Mouse (Mus musculus) limb, embryonic 11.5 days (tissue): ENCODE measurements around the gene Ankrd52. TPM values are rescaled to one million over a fixed set of nuclear protein-coding genes. Genes with fewer than 3 reads are reported as not detected.

Experiments
- ATAC-seq: fragments of 200-750 bp; cut with Nextera tagmentation; 2 replicates; pipeline ENCODE4 v1.8.0; 2017; ENCODE audit warnings: low read depth; ENCODE audit not compliant: insufficient number of reproducible peaks, low FRiP score, low TSS enrichment
- DNase-seq: peaks from one replicate; pipeline ENCODE4 v3.0.0-alpha.2; 2015; ENCODE audit warnings: low spot score
- H3K27ac ChIP-seq: fragments of 300-500 bp; sonication (generic); replicated peaks from 2 replicates; pipeline ENCODE4 v1.5.1; 2014; ENCODE audit warnings: low read depth, mild to moderate bottlenecking, low read length
- H3K27me3 ChIP-seq: fragments of 300-500 bp; sonication (generic); 2 replicates; pipeline ENCODE4 v1.6.1; 2014; ENCODE audit warnings: mild to moderate bottlenecking, low read length, mixed read lengths; ENCODE audit not compliant: control insufficient read depth, insufficient read depth
- H3K36me3 ChIP-seq: fragments of 300-500 bp; sonication (generic); 2 replicates; pipeline ENCODE4 v1.6.1; 2014; ENCODE audit warnings: mild to moderate bottlenecking, low read length, moderate library complexity, mixed read lengths; ENCODE audit not compliant: control insufficient read depth, insufficient read depth
- H3K4me1 ChIP-seq: fragments of 300-500 bp; sonication (generic); 2 replicates; pipeline ENCODE4 v1.6.1; 2014; ENCODE audit warnings: low read length, mixed read lengths; ENCODE audit not compliant: control insufficient read depth, insufficient read depth
- H3K4me2 ChIP-seq: fragments of 300-500 bp; sonication (generic); 2 replicates; pipeline ENCODE4 v1.6.1; 2014; ENCODE audit warnings: low read depth, mild to moderate bottlenecking, moderate library complexity; ENCODE audit not compliant: severe bottlenecking
- H3K4me3 ChIP-seq: fragments of 300-500 bp; sonication (generic); 2 replicates; pipeline ENCODE4 v1.5.1; 2014; ENCODE audit warnings: low read depth, low read length
- H3K9ac ChIP-seq: fragments of 300-500 bp; sonication (generic); 2 replicates; pipeline ENCODE4 v1.6.1; 2014; ENCODE audit warnings: mild to moderate bottlenecking, low read length
- H3K9me3 ChIP-seq: fragments of 300-500 bp; sonication (generic); 2 replicates; pipeline ENCODE4 v1.6.1; 2016; ENCODE audit warnings: low read length; ENCODE audit not compliant: control insufficient read depth
- WGBS: fragments of 180-500 bp; shearing (Covaris S2); extraction: QIAGEN DNeasy Blood & Tissue Kit; methylation state at CpG from one replicate; pipeline ENCODE4 v1.1.7; 2014; 5-methylcytosine and 5-hydroxymethylcytosine counted together
- polyA plus RNA-seq: library from polyadenylated mRNA; unstranded; fragments of >200 nt; fragmentation: Nextera tagmentation; extraction: Ambion mirVana; gene quantifications from 2 replicates; pipeline ENCODE4 v1.2.1, GENCODE M21; 2014

Ankrd52 gene
- polyA plus RNA-seq, 1 experiment from 2014 or later = 12.0 TPM

DNA sequence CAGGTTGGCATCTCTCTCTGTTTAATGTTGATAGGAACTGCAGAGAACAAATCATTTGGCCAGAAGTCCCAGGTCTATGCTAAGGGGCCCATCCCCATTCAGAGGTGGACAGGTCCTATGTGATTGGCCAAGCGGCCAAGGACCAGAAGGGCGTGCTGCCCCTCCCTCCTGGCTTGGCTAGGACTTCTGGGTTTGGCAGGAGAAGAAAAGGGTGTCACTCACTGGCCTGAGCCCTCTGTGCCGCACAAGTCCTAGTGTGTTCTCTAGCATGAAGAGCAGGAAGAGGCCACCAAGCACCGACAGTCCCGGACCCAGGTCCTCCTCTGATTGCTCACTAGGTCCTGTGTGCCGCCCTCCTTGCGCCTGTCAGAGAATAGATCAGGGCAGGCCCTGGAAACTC is 20.6 kb downstream of the Ankrd52 start:
- WGBS = 66% methylated on average over 7 of the region's 7 CpGs
- no peak overlapping the region for H3K4me3 ChIP-seq
- no peaks in the 10 kb centered on the region for H3K27me3 ChIP-seq
- H3K36me3 ChIP-seq = peaks cover 2% of the 10 kb centered on the region
- 0 out of 2 replicates have a peak overlapping the region, but pooled peaks have one; percentile 16 for H3K27ac ChIP-seq
- ATAC-seq = no peak
- H3K9ac ChIP-seq = no peak overlapping the region
- H3K4me2 ChIP-seq = no peak overlapping the region
- peaks cover 5% of the 10 kb centered on the region; the same call in 1 of the 2 replicates for H3K4me1 ChIP-seq
- no peak for DNase-seq
- H3K9me3 ChIP-seq = no peaks in the 10 kb centered on the region

DNA sequence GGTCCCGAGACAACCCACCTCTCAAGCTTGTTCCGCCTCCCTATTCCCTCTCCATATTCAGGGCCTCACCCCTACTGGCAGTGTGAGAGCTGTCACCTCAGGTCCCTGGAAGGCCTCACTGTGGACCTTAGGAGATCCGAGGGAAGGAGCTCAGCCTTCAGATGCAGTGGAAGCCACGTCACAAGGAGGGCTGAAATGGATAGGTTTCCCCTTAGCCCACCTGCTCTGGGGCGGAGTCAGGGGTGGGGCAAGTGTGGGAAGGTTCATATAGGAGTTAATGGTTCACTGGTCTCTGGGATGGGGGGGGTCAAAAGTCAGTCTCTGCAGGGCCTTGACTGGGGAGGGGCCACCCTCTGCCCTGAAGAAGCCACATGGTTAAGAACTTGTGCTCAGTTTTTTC is 23.4 kb downstream of the Ankrd52 start:
- Histone ChIP-seq H3K4me3 (no peak overlapping the region), H3K4me1 (peaks cover 5% of the 10 kb centered on the region; the same call in 1 of the 2 replicates), H3K4me2 (no peak overlapping the region), H3K27me3 (no peaks in the 10 kb centered on the region), H3K36me3 (no peaks in the 10 kb centered on the region; the same call in 1 of the 2 replicates), H3K9me3 (no peaks in the 10 kb centered on the region), H3K9ac (no peak overlapping the region), H3K27ac (no peak overlapping the region)
- WGBS = 25% methylated on average over 5 of the region's 5 CpGs
- DNase-seq = no peak
- ATAC-seq = no peak

DNA sequence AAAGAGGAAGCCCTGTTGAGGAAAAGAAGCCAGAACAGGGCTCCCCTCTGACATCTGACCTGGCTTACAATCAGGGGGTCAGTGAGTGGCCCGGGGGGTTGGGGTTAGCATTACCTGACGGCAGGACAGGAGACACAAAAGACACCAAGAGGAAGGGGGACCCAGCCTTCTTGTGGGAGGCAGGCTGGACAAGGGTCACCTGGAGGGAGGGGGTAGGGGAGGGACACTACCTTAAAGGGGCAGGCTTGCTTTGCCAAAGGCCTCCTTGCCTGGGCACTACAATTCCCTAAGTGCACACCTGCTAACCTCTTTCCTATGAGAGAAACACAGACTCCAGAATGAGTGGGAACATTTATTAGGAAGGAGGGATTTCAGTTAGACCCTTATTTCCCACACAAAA is 24.1 kb downstream of the Ankrd52 start, which contains the start of gene Slc39a5:
Gene Slc39a5, minus strand, starts transcription at position 174 of the 400 bp plus-strand sequence.
- no peak for DNase-seq
- H3K27me3 ChIP-seq = no peaks in the 10 kb centered on the region
- peaks cover 3% of the 10 kb centered on the region for H3K36me3 ChIP-seq
- no peaks in the 10 kb centered on the region for H3K9me3 ChIP-seq
- H3K27ac ChIP-seq = no peak within 1 kb of the TSS
- H3K9ac ChIP-seq = no peak within 1 kb of the TSS
- H3K4me2 ChIP-seq = no peak within 1 kb of the TSS
- no peak for ATAC-seq
- H3K4me3 ChIP-seq = no peak within 1 kb of the TSS
- WGBS = 26% methylated on average over 2 of the region's 2 CpGs
- peaks cover 5% of the 10 kb centered on the region; the same call in 1 of the 2 replicates for H3K4me1 ChIP-seq

DNA sequence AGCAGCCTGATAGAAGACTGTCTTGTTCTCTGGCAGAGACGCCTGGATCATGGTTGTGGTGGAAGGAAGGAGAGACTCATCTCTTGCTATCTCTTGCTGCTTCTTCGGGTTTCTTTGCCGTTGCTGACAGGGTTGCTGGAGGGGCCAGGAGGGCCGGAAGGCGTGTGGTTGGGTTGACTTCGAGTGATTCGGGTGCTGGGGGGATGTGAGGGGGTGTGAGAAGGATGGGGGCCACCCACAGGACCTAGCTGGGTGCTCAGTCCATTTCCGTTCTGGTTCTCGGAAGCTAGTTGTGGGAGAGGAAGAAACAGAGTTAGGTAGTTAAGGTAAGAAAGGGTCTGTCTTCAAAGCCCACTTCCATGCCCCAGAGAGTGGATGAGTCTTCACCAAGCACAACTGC is 24.7 kb downstream of the Ankrd52 start:
- peaks cover 5% of the 10 kb centered on the region; the same call in 1 of the 2 replicates for H3K4me1 ChIP-seq
- WGBS = 75% methylated on average over 9 of the region's 9 CpGs
- H3K4me2 ChIP-seq = no peak overlapping the region
- no peak overlapping the region for H3K27ac ChIP-seq
- H3K9ac ChIP-seq = no peak overlapping the region
- ATAC-seq (no peak), DNase-seq (no peak)
- no peaks in the 10 kb centered on the region for H3K9me3 ChIP-seq
- no peak overlapping the region for H3K4me3 ChIP-seq
- no peaks in the 10 kb centered on the region for H3K27me3 ChIP-seq
- peaks cover 3% of the 10 kb centered on the region for H3K36me3 ChIP-seq

DNA sequence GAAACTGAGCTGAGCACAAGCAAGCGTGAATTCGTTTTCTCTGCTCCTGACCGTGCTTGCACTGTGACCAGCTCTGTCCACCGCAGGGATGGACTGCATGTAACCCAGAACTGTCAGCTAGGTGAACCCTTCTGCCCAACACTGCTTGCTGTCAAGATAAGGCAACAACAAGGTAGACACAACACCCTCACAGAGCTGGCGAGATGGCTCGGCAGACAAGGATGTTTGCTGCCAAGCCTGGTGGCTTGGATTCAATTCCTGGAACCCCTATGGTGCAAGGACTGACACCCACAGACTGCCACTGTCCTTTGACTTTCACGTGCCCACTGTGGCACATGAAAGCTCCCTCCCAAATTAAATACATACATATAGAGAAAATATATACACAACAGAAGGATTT is 27.0 kb downstream of the Ankrd52 start:
- no peak overlapping the region for H3K4me2 ChIP-seq
- H3K9me3 ChIP-seq = no peaks in the 10 kb centered on the region
- H3K27ac ChIP-seq = no peak overlapping the region
- H3K36me3 ChIP-seq = peaks cover 3% of the 10 kb centered on the region; the same call in 1 of the 2 replicates
- DNase-seq (no peak), ATAC-seq (no peak)
- H3K9ac ChIP-seq = no peak overlapping the region
- no peak overlapping the region for H3K4me3 ChIP-seq
- H3K4me1 ChIP-seq = peaks cover 5% of the 10 kb centered on the region
- WGBS = 93% methylated on average over 7 of the region's 7 CpGs
- no peaks in the 10 kb centered on the region for H3K27me3 ChIP-seq

DNA sequence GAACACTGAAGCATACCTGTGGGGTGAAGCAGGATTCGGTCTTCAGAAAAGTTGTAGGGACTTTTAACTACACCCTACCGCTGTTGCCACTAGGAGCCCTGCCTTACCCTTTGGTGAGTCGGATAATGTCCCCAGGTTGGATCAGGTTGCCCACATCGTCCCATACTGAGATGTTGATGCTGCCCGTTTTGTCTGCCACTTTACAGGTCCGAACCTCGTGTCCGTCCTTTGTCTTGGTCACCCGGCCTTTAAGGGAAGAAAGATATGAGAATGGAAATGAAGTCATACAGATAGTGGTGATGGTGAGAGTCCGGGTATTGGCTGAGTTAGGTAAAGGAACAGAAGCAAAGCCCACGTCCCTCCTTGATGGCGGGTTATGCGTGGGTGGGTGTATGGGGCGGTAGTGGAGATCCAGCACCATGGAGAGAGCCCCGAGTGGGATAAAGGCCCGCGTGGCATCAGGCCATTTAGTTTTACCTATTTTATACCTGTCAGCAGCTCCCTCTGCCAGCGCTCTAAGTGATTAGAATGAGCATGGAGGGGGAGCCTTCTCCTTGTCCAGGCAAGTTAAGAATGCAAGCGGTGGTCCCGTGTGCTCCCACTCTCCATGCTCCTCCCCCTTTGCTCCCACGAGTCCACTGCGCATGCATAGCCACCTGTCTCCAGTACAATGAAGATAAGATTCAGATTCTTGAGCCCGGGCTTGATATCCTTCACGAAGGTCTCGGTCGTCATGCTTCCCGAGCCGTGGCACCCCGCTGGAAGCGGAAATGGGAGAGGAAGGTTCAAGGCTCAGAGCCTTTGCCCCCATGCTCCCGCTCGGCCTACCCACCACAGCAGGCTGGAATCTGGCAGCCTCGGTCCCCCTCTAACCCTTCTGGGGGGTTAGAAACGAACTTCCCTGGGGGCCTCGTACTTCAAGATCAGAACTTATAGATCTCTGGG is 31.9 kb downstream of the Ankrd52 start:
- DNase-seq (peak; percentile 35), ATAC-seq (no peak)
- H3K4me1 ChIP-seq = peaks cover 15% of the 10 kb centered on the region
- peaks cover 3% of the 10 kb centered on the region; the same call in 1 of the 2 replicates for H3K36me3 ChIP-seq
- no peak overlapping the region for H3K27ac ChIP-seq
- no peaks in the 10 kb centered on the region for H3K27me3 ChIP-seq
- H3K9me3 ChIP-seq = no peaks in the 10 kb centered on the region
- WGBS = 21% methylated on average over 35 of the region's 35 CpGs
- H3K4me2 ChIP-seq = peak overlapping the region; percentile 85
- peak overlapping the region; percentile 62 for H3K4me3 ChIP-seq
- peak overlapping the region; percentile 68 for H3K9ac ChIP-seq

DNA sequence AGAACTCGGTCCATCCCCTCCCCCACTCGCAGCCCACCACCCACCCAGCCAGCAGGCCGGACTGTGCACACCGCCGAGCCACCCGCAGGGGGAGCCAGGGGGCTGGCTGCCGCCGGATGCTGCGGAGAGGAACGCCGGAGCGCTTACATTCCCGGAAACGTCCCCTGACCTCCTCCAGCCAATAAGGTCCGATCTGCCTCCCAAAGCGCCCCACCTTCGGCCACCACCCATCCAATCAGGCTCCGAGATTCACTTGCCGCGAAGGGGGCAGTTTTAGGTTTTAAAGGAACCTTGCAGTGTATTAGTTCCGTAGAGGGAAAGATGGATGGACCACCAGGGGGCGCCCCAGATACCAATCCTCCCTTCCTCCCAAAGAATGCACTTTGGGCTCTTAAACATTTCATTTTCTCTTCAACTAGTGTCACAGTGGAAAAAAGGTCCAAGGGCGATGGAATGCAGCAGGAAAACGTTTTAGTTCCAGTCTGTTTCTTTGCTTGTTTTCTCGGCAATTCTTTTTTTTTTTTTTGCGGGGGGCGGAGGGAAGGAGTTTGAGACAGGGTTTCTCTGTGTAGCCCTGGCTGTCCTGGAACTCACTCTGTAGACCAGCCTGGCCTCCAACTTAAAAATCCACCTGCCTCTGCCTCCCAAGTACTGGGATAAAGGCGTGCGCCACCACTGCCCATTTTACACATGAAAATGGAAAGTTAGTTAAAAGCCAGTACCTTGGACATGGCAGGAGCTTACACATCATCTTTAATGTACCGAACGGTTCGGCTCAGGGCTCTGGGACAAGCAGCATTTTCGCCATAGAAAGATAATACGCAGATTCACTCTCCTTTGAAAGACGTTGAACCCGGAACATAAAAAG is 33.0 kb downstream of the Ankrd52 start:
- peaks cover 5% of the 10 kb centered on the region; the same call in 1 of the 2 replicates for H3K36me3 ChIP-seq
- H3K4me3 ChIP-seq = peak overlapping the region; percentile 62
- peak overlapping the region; percentile 43; the same call in 1 of the 2 replicates for H3K27ac ChIP-seq
- no peaks in the 10 kb centered on the region for H3K27me3 ChIP-seq
- ATAC-seq = peak; percentile 87
- peaks cover 15% of the 10 kb centered on the region for H3K4me1 ChIP-seq
- 7% methylated on average over 36 of the region's 36 CpGs for WGBS
- H3K4me2 ChIP-seq = peak overlapping the region; percentile 86
- H3K9ac ChIP-seq = peak overlapping the region; percentile 68; the same call in 1 of the 2 replicates
- H3K9me3 ChIP-seq = no peaks in the 10 kb centered on the region
- peak; percentile 97 for DNase-seq

DNA sequence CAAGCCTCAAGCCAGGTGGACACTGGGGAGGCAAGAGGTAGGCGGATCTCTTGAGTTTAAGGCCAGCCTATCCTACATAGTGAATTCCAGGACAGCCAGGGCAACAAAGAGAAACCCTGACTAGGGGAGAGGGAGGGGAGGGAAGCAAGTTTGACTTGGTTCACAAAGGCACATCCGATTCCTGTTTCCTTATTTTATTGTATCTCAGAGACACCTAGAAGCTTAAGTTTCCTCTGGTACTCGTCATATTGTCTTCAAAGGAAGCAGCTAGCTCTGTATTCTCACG is 33.6 kb downstream of the Ankrd52 start:
- Histone ChIP-seq H3K9ac (no peak overlapping the region), H3K4me1 (peaks cover 15% of the 10 kb centered on the region), H3K36me3 (peaks cover 8% of the 10 kb centered on the region; the same call in 1 of the 2 replicates), H3K27ac (peak overlapping the region; percentile 43; the same call in 1 of the 2 replicates), H3K27me3 (no peaks in the 10 kb centered on the region), H3K4me3 (peak overlapping the region; percentile 91), H3K9me3 (no peaks in the 10 kb centered on the region), H3K4me2 (peak overlapping the region; percentile 86)
- 17% methylated on average over 4 of the region's 4 CpGs for WGBS
- DNase-seq (no peak), ATAC-seq (no peak)
